Mouse (Mus musculus): ENCODE results near the gene Vps9d1. TPM values are rescaled to one million over a fixed set of nuclear protein-coding genes. Genes with fewer than 3 reads are reported as not detected.

Gene Vps9d1
- polyA plus RNA-seq (2012; rRNA removed): 9.4 and 12.3 TPM in 2 replicates

DNA sequence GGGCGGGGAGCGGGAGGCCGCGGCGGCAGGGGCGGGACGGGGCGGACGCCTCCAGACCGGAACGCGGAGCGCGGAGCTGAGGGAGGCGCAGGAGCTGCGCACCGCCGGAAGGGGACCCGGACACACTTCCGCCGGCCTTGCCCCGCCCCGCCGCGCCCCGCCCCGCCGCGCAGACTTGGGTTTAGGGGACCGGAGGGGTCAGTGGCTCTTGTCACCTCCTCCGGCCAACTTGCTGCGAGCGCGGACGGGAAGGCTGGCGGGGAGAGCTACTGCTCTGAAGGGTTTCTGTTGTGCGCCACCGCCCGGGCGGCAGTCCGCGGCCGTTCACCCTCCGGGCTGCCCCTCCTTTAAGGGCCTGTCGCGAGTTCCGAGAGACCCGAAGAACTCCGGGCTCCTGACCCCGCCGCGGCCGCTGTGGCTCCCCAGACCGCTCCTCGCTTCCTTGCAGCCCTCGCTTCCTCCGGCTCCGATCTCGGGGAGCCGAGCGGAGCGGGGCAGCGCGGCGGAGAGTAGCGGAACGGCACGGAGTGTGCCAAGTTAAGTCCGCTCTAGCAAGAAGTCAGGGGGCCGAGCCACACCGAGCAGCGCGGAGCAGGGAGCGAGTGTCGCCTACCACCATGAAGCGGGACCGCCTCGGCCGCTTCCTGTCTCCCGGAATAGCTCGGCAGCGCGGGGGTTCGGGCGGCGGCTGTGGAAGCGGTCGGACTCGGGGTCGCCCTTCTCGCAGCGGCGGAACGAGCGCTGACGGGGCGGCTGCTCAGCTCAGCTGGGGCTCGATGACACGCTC is at the start of gene Vps9d1, which contains the start of gene Zfp276:
Vps9d1 (minus strand) TSS at position 250 of the 787 bp plus-strand sequence.
Zfp276 (plus strand) TSS at position 97 of the 787 bp plus-strand sequence.

GRCm38 (mm10) chr8:123235520-123236497 is 18.3 kb downstream of the Vps9d1 start, which contains the start of gene Spata2l:
Gene Spata2l (minus strand): TSS chr8:123236233.

GRCm38 (mm10) chr8:123224278-123225266 is 29.6 kb downstream of the Vps9d1 start, which contains the start of gene Cdk10:
Gene Cdk10 (plus strand): TSS chr8:123224842.

DNA sequence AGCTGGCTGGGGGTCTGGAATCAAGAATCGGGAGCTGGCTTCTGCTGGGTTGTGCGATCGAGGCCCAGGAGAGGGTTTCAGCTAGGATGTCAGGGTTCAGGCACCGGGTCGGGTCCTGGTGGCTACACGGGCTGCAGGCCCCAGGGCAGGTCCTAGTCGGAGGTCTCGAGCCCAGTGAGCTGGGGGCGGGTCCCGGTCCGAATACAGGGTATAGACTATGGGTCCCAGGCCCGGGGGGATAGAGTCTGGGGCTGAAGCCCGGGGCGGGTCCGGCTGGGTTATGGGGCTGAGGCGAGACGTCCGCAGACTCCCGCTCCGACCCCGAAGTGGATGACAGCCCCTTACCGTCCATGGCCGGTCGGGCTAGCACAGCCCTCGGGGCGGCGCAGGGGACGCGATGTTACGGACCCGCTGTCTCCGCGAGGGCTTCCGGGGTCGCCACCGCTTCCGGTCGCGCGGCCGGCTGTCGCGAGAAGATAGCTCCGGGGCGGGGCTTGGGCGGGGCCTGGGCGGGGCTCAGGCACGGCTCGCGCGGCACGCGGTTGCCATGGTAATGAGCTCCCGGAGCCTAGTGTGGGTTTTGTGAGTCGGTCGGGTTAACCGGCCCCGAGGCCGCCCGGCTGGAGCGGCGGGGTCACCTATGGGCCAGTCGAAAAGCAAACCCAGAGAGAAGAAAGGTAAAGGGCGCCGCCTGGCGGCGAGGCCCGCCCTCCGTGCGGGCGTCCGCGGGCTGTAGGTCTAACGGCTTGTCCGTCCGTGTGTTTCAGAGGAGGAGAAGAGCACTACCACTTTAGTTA is 41.6 kb downstream of the Vps9d1 start, which contains the start of the genes Chmp1a and Spata33:
Chmp1a (minus strand) TSS at position 443 of the 797 bp plus-strand sequence.
Spata33 (plus strand) TSS at position 512 of the 797 bp plus-strand sequence.

Other genes with a start within 250 kb of the Vps9d1 start
- 10.5 and 12.9 TPM in 2 replicates for gene Ankrd11, start 212.1 kb downstream of the Vps9d1 start, polyA plus RNA-seq (2012; rRNA removed)
- gene Spg7, start 191.4 kb downstream of the Vps9d1 start, polyA plus RNA-seq (2012; rRNA removed): 19.8 and 22.2 TPM in 2 replicates
- 1,316 and 1,353 TPM in 2 replicates for gene Rpl13, start 152.0 kb downstream of the Vps9d1 start, polyA plus RNA-seq (2012; rRNA removed)
- 0.37 and 0.63 TPM in 2 replicates for gene Cpne7, start 137.0 kb downstream of the Vps9d1 start, polyA plus RNA-seq (2012; rRNA removed)
- 2.2 and 2.3 TPM in 2 replicates for gene Sult5a1, start 96.0 kb downstream of the Vps9d1 start, polyA plus RNA-seq (2012; rRNA removed)
- 0.94 and 1.0 TPM in 2 replicates for gene Dpep1, start 68.1 kb downstream of the Vps9d1 start, polyA plus RNA-seq (2012; rRNA removed)
- gene Chmp1a, start 41.6 kb downstream of the Vps9d1 start, polyA plus RNA-seq (2012; rRNA removed): 33.2 and 35.7 TPM in 2 replicates
- 0.17 and 0.26 TPM in 2 replicates for gene Spata33, start 41.5 kb downstream of the Vps9d1 start, polyA plus RNA-seq (2012; rRNA removed)
- gene Cdk10, start 29.5 kb downstream of the Vps9d1 start, polyA plus RNA-seq (2012; rRNA removed): 19.0 and 23.9 TPM in 2 replicates
- gene Spata2l, start 18.1 kb downstream of the Vps9d1 start, polyA plus RNA-seq (2012; rRNA removed): 2.6 and 3.0 TPM in 2 replicates
- 11.1 and 11.2 TPM in 2 replicates for gene Zfp276, start 153 bp downstream of the Vps9d1 start, polyA plus RNA-seq (2012; rRNA removed)
- 11.6 and 12.2 TPM in 2 replicates for gene Fanca, start 64.2 kb upstream of the Vps9d1 start, polyA plus RNA-seq (2012; rRNA removed)
- gene Spire2, start 78.4 kb upstream of the Vps9d1 start, polyA plus RNA-seq (2012; rRNA removed): 1.7 and 1.8 TPM in 2 replicates
- 59.3 and 59.6 TPM in 2 replicates for gene Tcf25, start 119.4 kb upstream of the Vps9d1 start, polyA plus RNA-seq (2012; rRNA removed)
- gene Mc1r, start 152.8 kb upstream of the Vps9d1 start, polyA plus RNA-seq (2012; rRNA removed): 0.01 TPM in 1 of 2 replicates, not detected in the other
- gene Tubb3, start 157.1 kb upstream of the Vps9d1 start, polyA plus RNA-seq (2012; rRNA removed): 0.24 and 0.32 TPM in 2 replicates
- gene Def8, start 169.2 kb upstream of the Vps9d1 start, polyA plus RNA-seq (2012; rRNA removed): 9.1 and 9.3 TPM in 2 replicates
- 13.3 and 14.2 TPM in 2 replicates for gene Afg3l1, start 223.6 kb upstream of the Vps9d1 start, polyA plus RNA-seq (2012; rRNA removed)